Mouse (Mus musculus): ENCODE measurements around the gene Fam185a. TPM values are rescaled to one million over a fixed set of nuclear protein-coding genes. Genes with fewer than 3 reads are reported as not detected.

Gene Fam185a
- polyA plus RNA-seq, 1 experiment from 2014 or later, result 3.8 TPM

DNA sequence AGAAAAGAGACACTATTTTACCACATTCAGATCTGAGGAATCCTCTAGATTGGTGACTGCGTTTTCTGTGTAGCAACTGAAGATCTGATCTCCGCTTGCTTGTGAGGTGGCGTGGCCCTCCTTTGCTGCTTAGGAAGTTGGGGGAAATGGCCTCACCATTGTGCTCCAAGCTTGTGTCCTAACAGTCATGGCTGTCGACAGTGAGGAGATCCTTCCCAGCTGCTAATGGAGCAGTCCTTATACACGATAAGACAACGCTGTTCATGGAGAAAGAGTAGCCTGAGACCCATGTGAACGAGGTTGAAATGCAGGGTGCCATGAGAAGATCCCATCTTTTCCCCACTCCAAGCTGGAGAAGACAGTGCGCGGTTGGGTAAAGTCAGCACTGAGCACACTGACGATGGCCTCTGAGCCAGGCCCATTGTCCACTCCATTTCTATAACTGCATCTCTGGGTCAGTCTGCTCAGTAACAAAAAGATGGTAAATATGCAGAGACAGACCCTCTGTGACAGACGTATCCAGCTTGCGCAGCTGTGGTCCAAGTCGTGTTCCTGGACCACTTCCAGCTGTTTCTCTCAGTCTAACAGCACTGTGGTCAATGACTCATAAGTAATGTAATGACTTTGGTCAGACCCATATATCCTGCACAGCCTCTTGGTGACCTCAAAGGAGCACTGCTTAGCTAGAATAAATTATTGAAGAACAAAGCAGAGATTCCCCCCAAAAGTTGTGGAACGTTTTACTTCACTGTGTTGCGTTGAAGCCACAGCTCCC lies 103.5 kb downstream of the Fam185a start:
- Histone ChIP-seq H3K4me3 (no peak overlapping the region), H3K9me3 (replicated peaks) (no peaks in the 10 kb centered on the region), H3K4me2 (no peak overlapping the region), H3K9ac (no peak overlapping the region), H3K4me1 (no peaks in the 10 kb centered on the region), H3K36me3 (ENCODE audit: poor library complexity, severe bottlenecking) (no peaks in the 10 kb centered on the region), H3K27me3 (no peaks in the 10 kb centered on the region), H3K27ac (no peak overlapping the region)
- ATAC-seq, result no peak
- 92% methylated on average over 15 of the region's 15 CpGs for WGBS

- no peaks in the 10 kb centered on the region for H3K27me3 ChIP-seq
Observed at GRCm38 (mm10) chr5:21529110-21529720, 104.5 kb downstream of the Fam185a start.

More at GRCm38 (mm10) chr5:21529110-21529720, 104.5 kb downstream of the Fam185a start:
- Histone ChIP-seq H3K4me2 (no peak overlapping the region), H3K36me3 (ENCODE audit: poor library complexity, severe bottlenecking) (no peaks in the 10 kb centered on the region), H3K27ac (no peak overlapping the region), H3K9me3 (replicated peaks) (no peaks in the 10 kb centered on the region), H3K9ac (no peak overlapping the region), H3K4me1 (no peaks in the 10 kb centered on the region), H3K4me3 (no peak overlapping the region)
- ATAC-seq, result no peak
- WGBS, result 88% methylated on average over 8 of the region's 8 CpGs

Other genes with a start within 250 kb of the Fam185a start
- gene Gsap, start 238.7 kb upstream of the Fam185a start, polyA plus RNA-seq (2015; fragmentation: Nextera tagmentation; extraction: Ambion mirVana), result 5.0 and 6.5 TPM in 2 replicates
- 0.89 and 1.3 TPM in 2 replicates for gene Fgl2, start 52.3 kb upstream of the Fam185a start, polyA plus RNA-seq (2015; fragmentation: Nextera tagmentation; extraction: Ambion mirVana)
- gene Ccdc146, start 281 bp upstream of the Fam185a start, polyA plus RNA-seq (2015; fragmentation: Nextera tagmentation; extraction: Ambion mirVana), result 0.50 and 1.00 TPM in 2 replicates
- 3.9 TPM in 2 replicates for gene Lrrc17, start 118.6 kb downstream of the Fam185a start, polyA plus RNA-seq (2015; fragmentation: Nextera tagmentation; extraction: Ambion mirVana)
- gene Fbxl13, start 220.7 kb downstream of the Fam185a start, polyA plus RNA-seq (2015; fragmentation: Nextera tagmentation; extraction: Ambion mirVana), result 0.09 and 0.29 TPM in 2 replicates
- gene Armc10, start 220.9 kb downstream of the Fam185a start, polyA plus RNA-seq (2015; fragmentation: Nextera tagmentation; extraction: Ambion mirVana), result 82.1 and 84.1 TPM in 2 replicates

All from forebrain, embryonic 13.5 days (tissue).